Mouse (Mus musculus) T-helper 17 cell (primary cell): ENCODE measurements around the gene Sema3d.

Source experiments
- in situ Hi-C, 2 experiments: fragments of 300-600 bp; cut with MboI, MseI; formaldehyde crosslinking; loops; 1 replicate in 1 of 2; 2 replicates in 1 of 2; pipeline ENCODE4 v1.15.1; 2025; ENCODE audit warnings: high pct_unique_total_duplicates in 2 of 2

The Sema3d gene

DNA sequence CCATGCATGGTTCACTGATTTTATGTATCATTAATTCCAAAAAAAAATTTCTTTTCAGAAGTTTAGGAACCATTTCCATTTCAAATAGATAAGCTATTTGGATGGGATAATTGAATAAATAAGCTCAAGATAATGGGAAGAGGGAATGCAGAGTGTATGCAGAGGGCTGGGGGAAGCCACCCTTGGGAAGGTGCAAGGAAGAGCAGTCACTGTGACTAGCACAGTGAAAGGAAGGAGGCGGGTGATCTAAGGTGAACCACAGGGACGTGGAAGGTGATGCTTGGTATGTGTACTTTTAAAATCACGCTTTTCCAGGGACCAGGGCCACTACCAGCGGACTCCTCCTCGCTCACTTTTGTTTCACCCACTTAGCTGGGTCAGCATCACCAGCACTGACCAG lies 115.9 kb downstream of the Sema3d start:
- in situ Hi-C loops: no loop called here

DNA sequence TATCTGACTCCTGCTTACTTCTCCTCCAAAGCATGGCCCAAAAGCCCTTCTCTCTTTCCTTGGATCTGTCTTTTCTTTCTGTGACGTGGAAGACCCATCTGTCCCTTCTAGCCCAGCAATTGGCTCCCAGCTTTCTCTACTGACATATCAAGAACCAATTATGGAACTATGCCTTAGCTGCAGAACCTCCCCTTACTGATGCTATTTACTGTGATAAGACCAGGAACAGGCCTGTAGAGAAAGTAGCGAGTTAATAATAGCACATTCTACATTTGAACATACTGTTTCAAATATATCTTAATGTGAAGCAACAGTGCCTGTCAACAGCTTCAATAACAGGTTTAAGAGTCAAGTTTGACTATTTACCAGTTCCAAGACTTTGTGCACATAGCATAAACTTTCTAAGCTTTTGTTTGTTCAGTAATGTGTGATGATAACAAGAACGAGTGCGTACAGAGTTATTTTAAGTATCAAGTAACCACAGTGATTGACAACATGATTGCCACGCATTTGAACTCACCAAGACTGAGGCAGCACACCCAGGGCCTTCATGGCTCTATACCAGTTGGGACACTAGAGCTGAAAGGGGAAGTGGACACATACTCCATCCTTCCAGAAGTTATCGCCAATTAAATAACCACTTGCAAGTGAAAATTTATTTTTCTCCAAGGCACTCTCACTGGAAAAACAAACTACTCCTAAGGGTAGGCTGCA lies 116.8 kb downstream of the Sema3d start:
- in situ Hi-C loops: no loop called here

DNA sequence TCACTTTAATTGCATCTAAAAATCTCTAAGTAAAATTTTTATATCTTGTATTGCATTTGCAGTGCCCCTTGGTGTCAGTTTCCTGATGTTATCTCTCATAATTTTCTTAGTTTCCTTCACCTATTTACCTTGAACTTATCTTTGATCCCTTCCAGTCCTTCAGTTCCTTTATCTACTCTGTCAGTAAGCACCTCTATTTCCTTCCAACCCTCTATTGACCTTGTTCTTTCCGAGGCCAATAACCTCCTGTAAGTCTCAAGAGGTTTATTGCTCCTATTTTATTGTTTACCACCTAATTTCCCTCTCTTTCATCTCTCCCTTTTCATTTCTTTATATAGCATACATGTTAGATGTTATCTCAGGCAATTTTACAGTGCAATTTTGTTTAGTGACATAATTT lies 129.3 kb downstream of the Sema3d start:
- in situ Hi-C loops: no loop called here

DNA sequence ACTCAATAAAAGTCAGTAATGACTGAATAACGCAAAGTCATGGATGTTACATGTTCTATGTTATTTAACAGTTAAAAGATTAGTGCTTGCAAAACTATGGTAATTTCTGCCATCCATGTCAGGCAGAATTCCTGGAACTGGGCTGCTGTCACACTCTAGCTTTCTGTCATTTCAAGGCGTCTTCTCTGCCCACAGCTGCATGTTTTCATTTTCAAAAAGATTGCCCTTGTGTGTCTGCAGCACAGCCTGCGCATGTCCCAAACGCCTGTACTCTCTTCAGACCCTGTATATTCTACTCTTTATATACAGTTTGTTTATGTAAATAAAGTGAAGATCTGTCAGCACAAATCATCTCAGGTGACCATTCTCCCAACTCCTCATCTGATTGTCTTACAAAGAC lies 132.1 kb downstream of the Sema3d start:
- in situ Hi-C loops: no loop called here

DNA sequence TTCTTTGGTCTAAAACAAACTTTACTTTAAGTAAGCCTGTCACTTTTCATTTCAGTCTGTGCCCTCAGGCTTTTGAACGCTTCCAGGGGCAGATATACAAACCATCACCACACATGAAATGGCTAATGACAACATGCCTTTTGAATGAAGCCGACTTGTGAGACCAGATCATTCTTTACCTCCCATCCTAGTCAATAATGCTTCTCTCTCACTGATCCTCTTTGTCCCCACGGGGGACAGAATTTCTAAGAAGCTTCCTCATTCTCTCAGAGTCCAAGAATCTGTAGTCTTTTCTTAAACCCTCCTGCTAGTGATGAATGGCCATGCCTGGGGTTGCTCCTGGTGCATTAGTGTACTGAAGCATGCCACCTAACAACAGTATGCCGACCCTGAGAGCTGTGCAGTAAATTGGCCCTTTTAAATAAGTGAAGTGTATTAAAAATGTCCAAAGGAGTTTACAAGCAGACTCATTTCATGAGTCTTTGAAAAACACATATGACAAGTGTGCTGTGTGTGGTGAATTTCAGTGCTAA lies 142.1 kb downstream of the Sema3d start:
- in situ Hi-C loops: no loop called here

DNA sequence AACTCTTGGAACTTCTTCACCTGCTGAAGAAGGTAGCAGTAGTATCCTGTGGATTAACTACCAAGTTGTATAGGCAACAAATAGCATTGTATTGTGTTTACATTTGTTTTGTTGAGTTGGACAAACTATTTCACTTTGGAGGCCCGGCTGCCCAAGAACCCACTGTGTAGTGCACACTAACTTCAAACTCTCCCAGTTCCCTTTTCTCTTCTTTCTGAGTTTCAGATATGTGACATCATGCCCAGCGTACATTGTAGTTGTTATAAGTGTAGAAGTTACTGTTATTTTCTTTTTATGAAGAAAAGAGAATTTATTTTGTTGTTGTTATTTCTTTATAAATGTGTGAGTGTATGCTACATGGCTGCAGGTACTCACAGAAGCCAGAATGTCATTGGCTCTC lies 145.4 kb downstream of the Sema3d start:
- in situ Hi-C loops: no loop called here

DNA sequence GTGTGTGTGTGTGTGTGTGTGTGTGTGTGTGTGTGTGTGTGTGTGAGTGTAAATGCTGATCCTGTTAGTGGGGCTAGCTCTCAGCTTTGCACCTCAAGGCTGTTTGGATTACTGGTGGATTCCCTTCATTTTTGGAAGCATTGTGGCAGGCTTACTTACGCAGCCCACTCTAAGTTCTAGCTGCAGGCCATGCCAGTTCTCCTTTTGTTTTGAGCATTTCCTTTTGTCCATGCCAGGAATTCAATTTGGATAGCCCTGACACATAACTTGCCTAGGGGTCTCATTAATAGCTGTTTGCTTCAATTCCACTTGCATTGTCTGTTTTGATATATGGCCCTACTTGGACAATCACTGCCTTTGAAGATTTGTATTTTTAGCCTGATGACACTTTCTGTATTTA lies 146.6 kb downstream of the Sema3d start:
- in situ Hi-C loops: no loop called here

DNA sequence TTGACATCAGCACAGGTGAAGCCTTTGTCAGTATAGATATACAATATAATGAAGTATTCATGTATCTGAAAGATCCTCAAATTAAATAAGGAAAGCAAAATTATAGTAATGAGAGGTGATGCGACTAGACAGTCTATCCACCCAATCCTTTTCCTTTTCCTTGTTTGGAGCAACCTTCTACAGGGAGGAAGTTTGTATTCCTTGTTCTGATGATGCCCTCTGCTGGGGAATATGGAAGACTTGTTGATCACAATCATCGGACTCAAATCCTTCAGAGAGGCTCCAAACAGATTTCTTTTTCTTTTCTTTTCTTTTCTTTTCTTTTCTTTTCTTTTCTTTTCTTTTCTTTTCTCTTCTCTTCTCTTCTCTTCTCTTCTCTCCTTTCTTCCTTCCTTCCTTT lies 158.1 kb downstream of the Sema3d start:
- in situ Hi-C loops: no loop called here

DNA sequence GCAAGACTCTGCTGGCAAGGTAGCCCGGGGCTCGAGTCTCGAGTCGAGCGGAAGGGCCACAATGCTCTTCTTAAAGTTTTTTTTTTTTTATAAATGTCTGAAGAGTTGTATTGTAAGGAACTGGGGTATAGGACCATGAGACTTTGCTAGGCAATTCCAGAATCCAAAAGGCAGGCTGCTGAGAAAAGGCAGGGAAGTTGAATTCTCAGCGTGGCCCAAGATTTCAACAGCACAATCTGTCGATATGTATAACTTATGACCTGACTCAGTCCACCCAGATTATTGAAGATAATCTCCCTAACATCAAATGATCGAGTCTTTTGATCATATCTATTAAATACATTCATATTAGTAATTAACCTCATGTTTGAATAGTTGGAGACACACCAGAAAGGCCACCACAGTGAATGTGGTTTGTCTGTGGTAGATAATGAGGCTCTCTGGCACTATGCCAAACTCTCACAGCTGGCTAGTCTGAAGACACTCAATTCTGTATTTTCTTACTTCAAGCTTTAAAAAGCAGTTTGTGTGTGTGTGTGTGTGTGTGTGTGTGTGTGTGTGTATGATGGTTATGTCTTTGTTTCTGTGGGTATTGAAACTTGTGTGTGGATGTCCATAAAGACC lies 166.0 kb downstream of the Sema3d start:
- in situ Hi-C loops: no loop called here

DNA sequence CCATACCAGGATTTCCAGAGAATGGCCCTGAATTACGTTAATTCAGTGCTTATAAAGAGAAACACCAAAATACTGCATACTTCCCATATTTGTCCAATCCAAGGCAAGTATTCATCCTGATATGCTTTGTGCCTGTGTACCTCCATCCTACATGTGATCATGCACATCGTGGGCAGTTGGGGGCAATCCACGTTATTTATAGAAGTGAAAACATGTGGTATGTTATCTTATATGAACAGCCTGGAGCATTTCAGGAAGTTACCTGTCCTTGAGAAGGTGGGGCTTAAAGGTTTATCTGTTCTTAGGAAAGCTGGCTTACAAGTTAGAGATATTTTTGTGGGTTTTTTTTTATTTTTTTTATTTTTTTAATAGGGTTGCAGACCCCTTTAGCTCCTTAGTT lies 172.2 kb downstream of the Sema3d start:
- in situ Hi-C loops: loop anchor here (5.0 to 25.0 kb wide), 4 partner anchors 518 to 1918 kb away; no protein-coding TSS in a partner anchor

DNA sequence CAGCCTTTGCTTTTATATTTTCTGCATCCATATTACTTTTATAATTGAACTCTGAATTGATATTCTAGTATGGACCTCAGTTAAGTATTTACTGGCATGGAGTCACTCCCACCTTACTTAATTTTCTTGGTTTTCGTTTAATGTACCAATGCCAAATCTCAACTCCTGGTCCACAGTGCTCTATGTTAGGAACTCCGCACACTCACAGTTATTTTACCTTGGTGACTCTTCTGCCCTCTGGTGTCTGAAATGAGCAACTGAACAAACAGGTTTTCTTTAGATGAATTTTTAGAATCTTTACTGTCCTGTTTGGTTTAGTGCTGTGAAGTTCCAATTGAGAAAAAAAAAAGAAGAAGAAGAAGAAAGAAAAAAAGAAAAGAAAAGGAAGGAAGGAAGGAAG lies 174.7 kb downstream of the Sema3d start:
- in situ Hi-C loops: loop anchor here (5.0 to 25.0 kb wide), 4 partner anchors 521 to 1921 kb away; no protein-coding TSS in a partner anchor

DNA sequence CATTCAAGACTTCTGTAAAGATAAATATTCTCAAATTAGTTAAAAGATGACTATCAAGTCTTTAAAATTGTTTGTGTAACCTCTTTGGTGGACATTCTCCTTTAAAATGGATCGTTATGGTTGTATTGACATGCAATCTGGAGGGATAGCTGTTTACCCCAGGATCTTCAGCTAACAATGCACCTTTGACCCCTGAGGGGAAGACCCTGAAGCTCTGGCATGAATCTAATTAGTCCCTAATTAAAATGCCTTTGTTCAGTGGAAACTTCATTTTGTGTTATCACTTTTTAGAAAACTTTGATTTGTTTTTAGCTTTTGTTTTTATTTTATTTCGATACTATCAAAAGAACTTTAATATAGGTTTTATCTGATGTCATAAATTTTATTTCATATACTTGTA lies 178.6 kb downstream of the Sema3d start:
- in situ Hi-C loops: loop anchor here (5.0 to 25.0 kb wide), 4 partner anchors 524 to 1924 kb away; no protein-coding TSS in a partner anchor

DNA sequence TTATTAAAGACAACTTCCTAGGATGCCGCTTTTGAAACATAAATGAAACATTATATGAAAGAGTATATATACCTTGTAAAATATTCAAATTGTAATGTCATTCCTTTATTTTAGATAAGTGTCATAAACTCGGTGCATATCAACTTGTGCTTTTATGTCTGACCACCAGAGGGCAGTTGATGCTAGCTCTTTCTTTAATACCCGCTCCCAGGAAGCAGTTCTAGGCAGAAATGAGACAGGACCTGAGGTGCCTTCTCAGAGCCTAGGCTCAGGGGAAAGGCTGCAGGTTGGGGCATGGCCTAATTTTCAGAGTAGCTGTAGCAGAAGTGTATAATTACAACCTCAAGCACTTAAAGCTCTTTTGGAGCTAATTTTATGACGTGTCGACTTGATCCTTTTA lies 179.0 kb downstream of the Sema3d start:
- in situ Hi-C loops: loop anchor here (5.0 to 25.0 kb wide), 4 partner anchors 525 to 1925 kb away; no protein-coding TSS in a partner anchor

DNA sequence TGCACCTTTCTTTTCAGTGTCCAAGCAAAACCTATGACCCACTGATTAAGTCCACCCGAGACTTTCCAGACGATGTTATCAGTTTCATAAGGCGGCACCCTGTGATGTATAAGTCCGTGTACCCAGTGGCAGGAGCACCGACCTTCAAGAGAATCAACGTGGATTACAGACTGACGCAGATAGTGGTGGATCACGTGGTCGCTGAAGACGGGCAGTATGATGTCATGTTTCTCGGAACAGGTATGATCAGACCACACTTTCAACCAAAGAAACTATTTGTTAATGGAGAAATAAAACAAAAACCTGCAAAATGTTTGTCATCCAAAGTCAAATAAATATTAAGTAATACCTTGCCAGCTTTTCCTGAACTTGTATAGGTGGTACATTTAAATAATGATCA lies 179.9 kb downstream of the Sema3d start:
- in situ Hi-C loops: loop anchor here (5.0 to 25.0 kb wide), 4 partner anchors 526 to 1926 kb away; no protein-coding TSS in a partner anchor

DNA sequence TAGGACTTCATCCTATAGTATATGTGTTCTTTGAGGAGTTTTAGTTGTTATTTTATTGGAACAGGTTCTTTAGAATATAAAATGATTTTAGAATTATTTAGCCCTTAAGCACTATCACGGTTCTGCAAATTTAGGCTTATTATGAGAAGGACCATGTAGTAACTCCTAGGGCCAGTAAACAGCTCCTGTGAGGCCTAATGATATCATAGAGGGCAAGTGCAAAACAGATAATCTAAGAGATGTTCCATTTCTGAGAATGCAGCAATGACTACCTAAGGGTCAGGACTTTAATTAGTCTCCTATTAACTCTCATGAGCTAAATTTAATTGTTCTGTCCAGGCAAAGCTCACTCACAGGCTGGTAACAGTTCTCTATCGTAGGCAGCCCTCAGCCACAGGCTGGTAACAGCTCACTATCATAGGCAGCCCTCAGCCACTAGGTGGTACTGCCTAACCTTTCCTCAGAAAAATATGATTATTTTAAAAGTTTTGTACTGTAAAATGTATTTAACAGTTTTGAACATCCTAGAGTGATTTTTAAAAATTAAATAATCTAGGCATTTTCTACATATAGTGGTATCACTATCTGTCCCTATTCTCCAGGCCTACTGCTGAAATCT lies 181.5 kb downstream of the Sema3d start:
- in situ Hi-C loops: loop anchor here (5.0 to 25.0 kb wide), 4 partner anchors 527 to 1927 kb away; no protein-coding TSS in a partner anchor

DNA sequence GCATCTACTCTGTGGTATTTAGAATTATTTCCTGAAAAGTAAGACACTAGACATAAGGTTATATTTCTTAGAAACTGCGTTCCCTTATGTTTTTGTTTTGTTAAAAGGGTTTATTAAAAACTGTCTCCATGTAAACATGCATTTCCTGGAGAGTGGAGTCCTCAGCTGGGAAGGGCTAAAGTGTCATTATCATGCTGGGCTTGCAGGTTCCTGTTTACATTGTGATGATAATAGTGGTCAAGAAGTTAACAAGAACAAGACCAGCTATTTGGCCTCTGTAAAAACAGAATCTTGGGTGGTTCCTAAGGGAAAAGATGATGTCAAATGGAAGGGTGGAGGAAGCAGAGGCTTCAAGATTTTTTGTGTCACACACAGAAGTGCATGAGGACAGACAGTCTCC lies 183.4 kb downstream of the Sema3d start:
- in situ Hi-C loops: loop anchor here (25.0 kb wide), 3 partner anchors 529 to 1929 kb away; no protein-coding TSS in a partner anchor

DNA sequence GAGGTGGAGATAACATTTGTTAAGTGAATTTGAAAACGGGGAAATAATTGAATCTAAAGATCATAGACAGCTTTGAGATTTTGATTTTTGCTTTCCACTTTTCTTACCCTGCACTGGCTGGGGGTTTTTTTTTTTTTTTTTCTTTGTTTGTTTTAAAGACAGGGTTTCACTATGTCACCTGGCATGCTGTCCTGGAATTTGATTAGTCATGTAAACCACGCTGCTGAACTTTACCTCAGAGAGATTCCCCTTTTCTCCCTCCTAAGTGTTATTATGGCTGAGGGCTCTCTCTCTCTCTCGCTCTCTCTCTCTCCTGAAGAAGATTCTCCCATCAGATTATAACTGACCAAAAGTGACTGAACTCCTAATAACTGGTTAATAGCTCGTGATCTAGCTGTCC lies 191.4 kb downstream of the Sema3d start:
- in situ Hi-C loops: loop anchor here (25.0 kb wide), 3 partner anchors 537 to 1937 kb away; no protein-coding TSS in a partner anchor

DNA sequence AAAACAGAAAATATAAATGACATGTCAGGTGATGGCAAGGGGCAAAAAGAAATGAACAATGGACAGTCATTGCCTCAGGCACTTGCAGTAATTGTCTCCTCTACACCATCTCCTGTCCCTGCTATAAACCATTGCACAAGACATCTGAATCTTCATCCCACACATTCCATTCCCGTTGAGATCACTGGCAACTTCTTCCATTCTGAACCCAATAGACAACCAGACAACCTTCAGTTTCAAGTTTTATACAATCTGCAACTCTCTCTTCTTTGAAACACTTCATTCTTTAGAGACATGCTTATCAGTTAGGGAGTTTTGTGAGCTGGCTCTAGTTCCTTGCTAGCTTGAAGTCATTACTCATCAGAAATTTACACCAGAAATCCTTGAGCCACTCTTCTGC lies 192.1 kb downstream of the Sema3d start:
- in situ Hi-C loops: no loop called here

DNA sequence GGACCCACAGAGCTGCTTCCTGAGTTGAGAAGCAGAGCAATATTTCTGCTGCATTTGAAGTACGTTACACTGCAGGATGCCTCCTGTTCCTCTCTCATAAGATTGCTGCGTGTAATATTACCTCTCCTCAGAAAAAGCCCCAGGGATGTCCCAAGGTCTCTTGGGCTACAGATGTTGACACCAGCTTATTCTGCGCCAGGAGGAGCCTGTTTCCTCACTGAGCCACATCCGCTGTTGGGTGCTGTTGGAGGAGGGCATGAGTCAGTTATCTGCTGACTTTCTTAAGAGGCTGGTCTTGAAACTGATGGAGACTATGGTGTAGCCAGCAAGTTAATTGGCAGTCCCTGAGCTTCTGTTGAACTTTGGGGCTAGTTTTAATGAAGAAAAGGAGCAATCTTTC lies 196.6 kb downstream of the Sema3d start:
- in situ Hi-C loops: no loop called here

DNA sequence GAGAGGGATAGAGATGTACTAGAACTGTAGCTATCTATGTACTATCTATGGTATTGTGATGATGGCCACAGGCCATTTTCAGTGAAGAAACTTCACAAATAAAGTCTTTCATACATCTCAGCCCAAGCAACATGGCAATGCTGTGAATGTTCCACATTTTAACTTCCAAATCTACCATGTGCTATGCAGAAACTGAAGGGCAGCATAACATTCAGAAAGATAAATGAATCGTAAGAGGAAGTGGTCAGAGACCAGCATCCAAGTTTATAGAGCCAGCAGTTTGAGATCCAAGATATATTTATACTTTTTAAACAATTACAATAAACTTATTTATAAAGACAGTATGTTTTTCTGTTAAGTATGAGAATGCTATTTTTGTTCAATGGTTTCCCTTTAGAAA lies 199.4 kb downstream of the Sema3d start:
- in situ Hi-C loops: no loop called here

DNA sequence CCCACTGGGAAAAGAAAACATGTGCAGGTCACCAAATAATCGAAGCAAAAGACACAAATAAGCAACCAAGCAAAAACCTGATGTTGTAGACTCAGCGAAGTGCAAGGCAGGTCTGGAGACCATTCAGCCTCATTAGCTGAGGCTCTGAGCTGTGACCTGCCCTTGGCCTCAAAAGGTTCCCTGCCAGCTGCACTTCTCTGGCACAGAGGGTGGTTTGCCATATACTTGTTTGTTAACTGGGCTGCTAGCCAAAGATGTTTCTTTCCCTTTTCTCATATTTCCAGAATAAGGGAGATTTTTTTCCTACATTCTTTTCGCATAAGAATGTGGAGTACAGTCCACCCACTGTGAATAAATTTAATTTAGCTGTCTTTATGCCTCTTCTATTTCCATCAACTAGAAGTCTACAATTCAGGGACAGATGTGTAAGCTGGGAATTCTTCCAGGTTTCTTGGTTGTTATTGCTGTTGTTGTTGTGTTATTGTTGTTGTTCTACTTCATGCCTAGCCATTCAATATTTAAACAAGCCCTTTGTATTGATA lies 200.2 kb downstream of the Sema3d start:
- in situ Hi-C loops: no loop called here

DNA sequence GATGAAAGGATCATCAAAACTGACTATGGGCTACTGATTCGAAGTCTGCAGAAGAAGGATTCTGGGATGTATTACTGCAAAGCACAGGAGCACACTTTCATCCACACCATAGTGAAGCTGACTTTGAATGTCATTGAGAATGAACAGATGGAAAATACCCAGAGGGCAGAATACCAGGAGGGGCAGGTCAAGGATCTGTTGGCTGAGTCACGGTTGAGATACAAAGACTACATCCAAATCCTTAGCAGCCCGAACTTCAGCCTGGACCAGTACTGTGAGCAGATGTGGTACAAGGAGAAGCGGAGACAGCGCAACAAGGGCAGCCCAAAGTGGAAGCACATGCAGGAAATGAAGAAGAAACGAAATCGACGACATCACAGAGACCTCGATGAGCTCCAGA lies 201.7 kb downstream of the Sema3d start:
- in situ Hi-C loops: no loop called here
